ENCODE assay signal across 8 mouse cellular contexts in the genomic region with DNA sequence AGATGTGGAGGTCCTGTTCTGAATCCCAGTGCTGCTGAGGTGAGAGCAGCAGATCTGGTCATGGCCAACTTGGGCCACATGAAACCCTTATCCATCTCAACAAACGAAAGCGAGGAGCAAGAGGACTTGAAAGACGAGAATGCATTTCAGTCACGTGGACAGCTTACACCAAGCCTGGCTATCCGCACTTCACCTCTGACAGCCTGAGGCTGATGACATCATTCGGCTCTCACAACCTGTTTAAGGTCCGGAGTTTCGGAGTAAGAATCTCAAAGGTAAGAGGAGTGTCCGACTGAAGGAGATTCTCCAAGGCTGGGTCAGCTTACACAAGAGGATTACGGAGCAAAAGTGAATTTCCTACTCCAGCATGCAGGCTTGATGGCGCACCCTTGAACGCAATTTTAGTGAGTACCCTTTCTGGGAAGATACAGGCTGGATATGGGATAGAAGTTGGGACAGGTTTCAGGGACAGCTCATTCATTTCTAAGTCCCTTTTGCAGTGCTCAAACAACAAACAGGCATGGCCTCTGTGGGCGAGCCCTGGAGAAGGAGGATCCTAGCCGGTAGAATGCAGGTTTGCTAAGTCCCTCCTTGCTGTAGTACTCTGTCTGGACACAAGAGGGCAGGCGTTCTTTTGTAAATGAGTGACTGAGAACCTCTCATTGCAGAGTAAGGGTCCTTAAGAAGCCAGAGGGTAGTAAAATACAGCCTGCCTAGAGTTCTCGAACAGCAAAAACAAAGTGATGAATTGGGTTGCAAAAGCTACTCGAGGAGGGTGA. TPM values are rescaled to one million over a fixed set of nuclear protein-coding genes. Genes with fewer than 3 reads are reported as not detected.
DNase-seq lines count a peak whose midpoint lies in the region; ATAC-seq and TF ChIP-seq lines count a peak whose summit lies in the region.

No protein-coding gene starts in this region.

- H3K9me3 ChIP-seq in embryonic facial prominence, embryonic 13.5 days, result no peaks in the 10 kb centered on the region
- no peaks in the 10 kb centered on the region for H3K9me3 ChIP-seq in limb, embryonic 13.5 days
- H3K9me3 ChIP-seq in stomach, embryonic 15.5 days, result no peaks in the 10 kb centered on the region

- H3K4me1 ChIP-seq in embryonic facial prominence, embryonic 13.5 days, result no peaks in the 10 kb centered on the region
- H3K4me1 ChIP-seq in heart, adult 2 months (ENCODE audit: control insufficient read depth, insufficient read depth, low read length), result no peaks in the 10 kb centered on the region
- H3K4me1 ChIP-seq in kidney, adult 2 months (ENCODE audit: control insufficient read depth, insufficient read depth, low read length), result no peaks in the 10 kb centered on the region
- H3K4me1 ChIP-seq in limb, embryonic 13.5 days, result no peaks in the 10 kb centered on the region
- H3K4me1 ChIP-seq in stomach, embryonic 15.5 days, result no peaks in the 10 kb centered on the region

- intact Hi-C loops in heart, adult 2 months (cut with DNase I), result loop anchor here (1.0 to 10.0 kb wide), 3 partner anchors 102 to 364 kb away; no protein-coding TSS in a partner anchor

- TF ChIP-seq CTCF in heart, adult 2 months (IDR thresholded peaks at IDR 0.05), result peak; percentile 95
- TF ChIP-seq CTCF in kidney, adult 2 months (conservative IDR thresholded peaks at IDR 0.05; ENCODE audit: insufficient read depth, insufficient read length, low read depth, low read length), result peak; percentile 64

- 0 out of 2 replicates have a peak overlapping the region, but pooled peaks have one; percentile 10 for H3K4me3 ChIP-seq in embryonic facial prominence, embryonic 13.5 days
- no peak overlapping the region for H3K4me3 ChIP-seq in heart, adult 2 months
- H3K4me3 ChIP-seq in kidney, adult 2 months (ENCODE audit: insufficient read depth, low read depth, low read length), result no peak overlapping the region
- H3K4me3 ChIP-seq in limb, embryonic 13.5 days, result no peak overlapping the region
- 0 out of 2 replicates have a peak overlapping the region, but pooled peaks have one; percentile 5 for H3K4me3 ChIP-seq in stomach, embryonic 15.5 days (replicated peaks)

- TF ChIP-seq POLR2A in heart, adult 2 months (IDR thresholded peaks at IDR 0.05; ENCODE audit: insufficient read depth, low read depth, low read length), result no peak
- no peak for TF ChIP-seq POLR2A in kidney, adult 2 months (IDR thresholded peaks at IDR 0.05; ENCODE audit: low read depth, low read length)

- no peaks in the 10 kb centered on the region for H3K79me2 ChIP-seq in heart, adult 2 months (replicated peaks; ENCODE audit: control insufficient read depth, insufficient read depth, low read length)

- ATAC-seq in embryonic facial prominence, embryonic 13.5 days (ENCODE audit: insufficient number of reproducible peaks, insufficient read depth, low FRiP score, low TSS enrichment, low read depth), result peak; percentile 26; the same call in 1 of the 2 replicates
- peak; percentile 57; the same call in 1 of the 2 replicates for ATAC-seq in limb, embryonic 13.5 days (ENCODE audit: low FRiP score, low read depth)
- ATAC-seq in stomach, embryonic 15.5 days (ENCODE audit: insufficient read depth, low FRiP score, low read depth), result no peak

- H3K36me3 ChIP-seq in embryonic facial prominence, embryonic 13.5 days, result no peaks in the 10 kb centered on the region
- no peaks in the 10 kb centered on the region for H3K36me3 ChIP-seq in heart, adult 2 months (ENCODE audit: control insufficient read depth, insufficient read depth, low read length)
- no peaks in the 10 kb centered on the region for H3K36me3 ChIP-seq in kidney, adult 2 months (ENCODE audit: control insufficient read depth, insufficient read depth, low read length)
- no peaks in the 10 kb centered on the region for H3K36me3 ChIP-seq in limb, embryonic 13.5 days
- H3K36me3 ChIP-seq in stomach, embryonic 15.5 days, result no peaks in the 10 kb centered on the region

- 41% methylated on average over 17 of the region's 17 CpGs for WGBS in embryonic facial prominence, embryonic 13.5 days
- WGBS in heart, adult 2 months, result 42% methylated on average over 17 of the region's 17 CpGs
- 46% methylated on average over 17 of the region's 17 CpGs for WGBS in kidney, adult 2 months
- WGBS in limb, embryonic 13.5 days, result 39% methylated on average over 17 of the region's 17 CpGs
- WGBS in stomach, embryonic 15.5 days, result 41% methylated on average over 17 of the region's 17 CpGs

- H3K27me3 ChIP-seq in embryonic facial prominence, embryonic 13.5 days, result no peaks in the 10 kb centered on the region
- H3K27me3 ChIP-seq in heart, adult 2 months (ENCODE audit: control insufficient read depth, insufficient read depth, low read length), result no peaks in the 10 kb centered on the region
- no peaks in the 10 kb centered on the region for H3K27me3 ChIP-seq in kidney, adult 2 months (replicated peaks; ENCODE audit: control insufficient read depth, insufficient read depth, low read length)
- H3K27me3 ChIP-seq in limb, embryonic 13.5 days, result no peaks in the 10 kb centered on the region
- H3K27me3 ChIP-seq in stomach, embryonic 15.5 days (replicated peaks), result no peaks in the 10 kb centered on the region

- TF ChIP-seq EP300 in heart, adult 2 months (IDR thresholded peaks at IDR 0.05; ENCODE audit: insufficient read depth, low read depth, low read length), result no peak

- no peak overlapping the region for H3K27ac ChIP-seq in embryonic facial prominence, embryonic 13.5 days
- no peak overlapping the region for H3K27ac ChIP-seq in heart, adult 2 months
- H3K27ac ChIP-seq in kidney, adult 2 months (ENCODE audit: insufficient read depth, low read depth, low read length), result no peak overlapping the region
- no peak overlapping the region for H3K27ac ChIP-seq in limb, embryonic 13.5 days
- no peak overlapping the region for H3K27ac ChIP-seq in stomach, embryonic 15.5 days

- no peak overlapping the region for H3K9ac ChIP-seq in embryonic facial prominence, embryonic 13.5 days
- H3K9ac ChIP-seq in heart, adult 2 months (ENCODE audit: low read depth, low read length), result no peak overlapping the region
- no peak overlapping the region for H3K9ac ChIP-seq in limb, embryonic 13.5 days
- no peak overlapping the region for H3K9ac ChIP-seq in stomach, embryonic 15.5 days

- H3K4me2 ChIP-seq in embryonic facial prominence, embryonic 13.5 days, result peak overlapping the region; percentile 39
- peak overlapping the region; percentile 37 for H3K4me2 ChIP-seq in limb, embryonic 13.5 days (replicated peaks)
- H3K4me2 ChIP-seq in stomach, embryonic 15.5 days, result peak overlapping the region; percentile 34; the same call in 1 of the 2 replicates

- peak; percentile 83 for DNase-seq in 416B (ENCODE audit: low read depth)
- DNase-seq in adrenal gland, postnatal 14 days, result peak; percentile 83
- peak; percentile 63 to 78 for DNase-seq in heart, adult 2 months
- DNase-seq in kidney, adult 2 months, result peak; percentile 83
- peak; percentile 29 to 74 for DNase-seq in natural killer cell, adult 2 months (ENCODE audit: low spot score in 2 of 2)

RNA-seq across cellular contexts. Expression of a gene that starts 41.2 kb away (rescaled TPM):
- total RNA-seq in adrenal gland, postnatal 14 days (2021), result 101 and 110 TPM in 2 replicates
- 6.4 and 9.9 TPM in 2 replicates for polyA plus RNA-seq in embryonic facial prominence, embryonic 13.5 days (2015; fragmentation: Nextera tagmentation; extraction: Ambion mirVana)
- total RNA-seq in heart, adult 2 months (2021), result 10 to 100 TPM; 48.8 to 53.5 TPM
- 28.4 and 50.7 TPM in 2 replicates for polyA plus RNA-seq in heart, adult 2 months (2012; rRNA removed)
- 16.7 and 22.8 TPM in 2 replicates for polyA plus RNA-seq in kidney, adult 2 months (2012; rRNA removed)
- 3.0 and 3.8 TPM in 2 replicates for polyA plus RNA-seq in limb, embryonic 13.5 days (2015; fragmentation: Nextera tagmentation; extraction: Ambion mirVana)
- polyA plus RNA-seq in stomach, embryonic 15.5 days (2015; fragmentation: Nextera tagmentation; extraction: Ambion mirVana), result 15.1 and 20.1 TPM in 2 replicates

Comparison
In these comparisons a context has a peak if more than half of its experiments do, and no peak if none do; other contexts are left out.
1. H3K4me3 ChIP-seq: peak in embryonic facial prominence, embryonic 13.5 days (single experiment) and stomach, embryonic 15.5 days (single experiment); none in heart, adult 2 months (single experiment), kidney, adult 2 months (single experiment) and limb, embryonic 13.5 days (single experiment).
2. Peak in every context shown above with its lines, with median percentiles within 50 percentile points of each other: DNase-seq and H3K4me2 ChIP-seq.